Mouse (Mus musculus) midbrain, postnatal 0 days (tissue): ENCODE results near the gene Nploc4. TPM values are rescaled to one million over a fixed set of nuclear protein-coding genes. Genes with fewer than 3 reads are reported as not detected.

ENCODE experiments used
- ATAC-seq: fragments of 200-750 bp; cut with Nextera tagmentation; 2 replicates; pipeline ENCODE4 v1.8.0; 2017; ENCODE audit warnings: moderate number of reproducible peaks, mild to moderate bottlenecking, moderate TSS enrichment, moderate library complexity; ENCODE audit not compliant: low FRiP score
- DNase-seq: peaks from one replicate; pipeline ENCODE4 v3.0.0-alpha.2; 2015; ENCODE audit warnings: low spot score
- H3K27ac ChIP-seq: fragments of 300-500 bp; sonication (generic); 2 replicates; pipeline ENCODE4 v1.5.1; 2014; ENCODE audit warnings: low read depth, mild to moderate bottlenecking, low read length, mixed read lengths
- H3K27me3 ChIP-seq: fragments of 300-500 bp; sonication (generic); 2 replicates; pipeline ENCODE4 v1.6.1; 2014; ENCODE audit warnings: low read length, control low read depth, mixed read lengths; ENCODE audit not compliant: insufficient read depth
- H3K36me3 ChIP-seq: fragments of 300-500 bp; sonication (generic); 2 replicates; pipeline ENCODE4 v1.6.1; 2014; ENCODE audit warnings: low read length, control low read depth, mixed read lengths; ENCODE audit not compliant: insufficient read depth
- H3K4me1 ChIP-seq: fragments of 300-500 bp; sonication (generic); 2 replicates; pipeline ENCODE4 v1.6.1; 2014; ENCODE audit warnings: mild to moderate bottlenecking, control low read depth, antibody characterized with exemption, low read length, mixed read lengths; ENCODE audit not compliant: insufficient read depth
- H3K4me2 ChIP-seq: fragments of 300-500 bp; sonication (generic); 2 replicates; pipeline ENCODE4 v1.6.1; 2014; ENCODE audit warnings: low read depth, mild to moderate bottlenecking, low read length, mixed read lengths; ENCODE audit not compliant: poor library complexity, severe bottlenecking
- H3K4me3 ChIP-seq: fragments of 300-500 bp; sonication (generic); 2 replicates; pipeline ENCODE4 v1.5.1; 2014; ENCODE audit warnings: low read depth, mild to moderate bottlenecking, low read length, moderate library complexity
- H3K9ac ChIP-seq: fragments of 300-500 bp; sonication (generic); replicated peaks from 2 replicates; pipeline ENCODE4 v1.6.1; 2014; ENCODE audit warnings: mild to moderate bottlenecking, low read length, moderate library complexity, mixed read lengths; ENCODE audit not compliant: poor library complexity, severe bottlenecking
- H3K9me3 ChIP-seq: fragments of 300-500 bp; sonication (generic); 2 replicates; pipeline ENCODE4 v1.6.1; 2016; ENCODE audit warnings: low read length, control low read depth
- CTCF ChIP-seq: IDR thresholded peaks from 2 replicates; pipeline ENCODE4 v1.5.1; 2016; ENCODE audit warnings: antibody characterized with exemption, mild to moderate bottlenecking
- WGBS: fragments of 180-500 bp; shearing (Covaris S2); extraction: QIAGEN DNeasy Blood & Tissue Kit; methylation state at CpG from one replicate; pipeline ENCODE4 v1.1.7; 2014; 5-methylcytosine and 5-hydroxymethylcytosine counted together
- polyA plus RNA-seq: library from polyadenylated mRNA; unstranded; fragments of >200 nt; fragmentation: Nextera tagmentation; extraction: Ambion mirVana; gene quantifications from 2 replicates; pipeline ENCODE4 v1.2.1, GENCODE M21; 2015
- total RNA-seq: library from RNA; depleted of rRNA; stranded (reverse); fragments of >200 nt; gene quantifications from 2 replicates; pipeline ENCODE4 v1.2.3, GENCODE M21; 2014

Gene Nploc4
- total and polyA plus RNA-seq, 2 experiments from 2014 or later, result 27.1 to 64.4 TPM

- no peak overlapping the region for H3K9ac ChIP-seq
- no peak overlapping the region for H3K27ac ChIP-seq
- no peak overlapping the region for H3K4me3 ChIP-seq
- 96% methylated on average over 2 of the region's 2 CpGs for WGBS
- no peaks in the 10 kb centered on the region for H3K9me3 ChIP-seq
- H3K27me3 ChIP-seq, result no peaks in the 10 kb centered on the region
- no peaks in the 10 kb centered on the region for H3K4me1 ChIP-seq
- TF ChIP-seq CTCF, result no peak
- DNase-seq (no peak), ATAC-seq (no peak)
- H3K36me3 ChIP-seq, result peaks cover 60% of the 10 kb centered on the region
- H3K4me2 ChIP-seq, result no peak overlapping the region
Measured at GRCm38 (mm10) chr11:120399319-120399718, 38.2 kb downstream of the Nploc4 start.

GRCm38 (mm10) chr11:120397602-120398001, 39.9 kb downstream of the Nploc4 start:
- peaks cover 60% of the 10 kb centered on the region for H3K36me3 ChIP-seq
- H3K9me3 ChIP-seq, result no peaks in the 10 kb centered on the region
- TF ChIP-seq CTCF, result no peak
- H3K4me2 ChIP-seq, result no peak overlapping the region
- no peaks in the 10 kb centered on the region for H3K27me3 ChIP-seq
- ATAC-seq, result no peak
- 91% methylated on average over 2 of the region's 2 CpGs for WGBS
- DNase-seq, result no peak
- no peak overlapping the region for H3K27ac ChIP-seq
- H3K9ac ChIP-seq, result no peak overlapping the region
- no peaks in the 10 kb centered on the region for H3K4me1 ChIP-seq
- H3K4me3 ChIP-seq, result no peak overlapping the region

- ATAC-seq (no peak), DNase-seq (no peak)
- Histone ChIP-seq H3K9ac (no peak overlapping the region), H3K4me3 (no peak overlapping the region), H3K9me3 (no peaks in the 10 kb centered on the region), H3K36me3 (peaks cover 55% of the 10 kb centered on the region), H3K27ac (no peak overlapping the region), H3K4me1 (no peaks in the 10 kb centered on the region), H3K27me3 (no peaks in the 10 kb centered on the region), H3K4me2 (no peak overlapping the region)
- TF ChIP-seq CTCF, result no peak
- WGBS, result 87% methylated on average over 4 of the region's 4 CpGs
Measured at GRCm38 (mm10) chr11:120395661-120396060, 41.8 kb downstream of the Nploc4 start.

- H3K36me3 ChIP-seq, result peaks cover 59% of the 10 kb centered on the region
- 88% methylated on average over 9 of the region's 9 CpGs for WGBS
- no peak for TF ChIP-seq CTCF
Measured at GRCm38 (mm10) chr11:120388580-120388979, 48.9 kb downstream of the Nploc4 start.

GRCm38 (mm10) chr11:120387157-120387556, 50.4 kb downstream of the Nploc4 start:
- H3K4me2 ChIP-seq, result no peak overlapping the region
- H3K9me3 ChIP-seq, result no peaks in the 10 kb centered on the region
- no peak for ATAC-seq
- no peaks in the 10 kb centered on the region for H3K27me3 ChIP-seq
- H3K36me3 ChIP-seq, result peaks cover 64% of the 10 kb centered on the region
- no peak overlapping the region for H3K9ac ChIP-seq
- H3K27ac ChIP-seq, result no peak overlapping the region
- no peaks in the 10 kb centered on the region for H3K4me1 ChIP-seq
- no peak overlapping the region for H3K4me3 ChIP-seq
- WGBS, result 66% methylated on average over 2 of the region's 2 CpGs
- no peak for DNase-seq
- no peak for TF ChIP-seq CTCF

More at GRCm38 (mm10) chr11:120388580-120388979, 48.9 kb downstream of the Nploc4 start:
- Histone ChIP-seq H3K9ac (no peak overlapping the region), H3K4me3 (no peak overlapping the region), H3K27me3 (no peaks in the 10 kb centered on the region), H3K27ac (no peak overlapping the region), H3K4me2 (no peak overlapping the region), H3K4me1 (no peaks in the 10 kb centered on the region), H3K9me3 (no peaks in the 10 kb centered on the region)
- DNase-seq (no peak), ATAC-seq (no peak)

- H3K36me3 ChIP-seq, result peaks cover 67% of the 10 kb centered on the region
- H3K9me3 ChIP-seq, result no peaks in the 10 kb centered on the region
- no peak overlapping the region for H3K9ac ChIP-seq
- H3K4me2 ChIP-seq, result no peak overlapping the region
- no peak overlapping the region for H3K4me3 ChIP-seq
- no peak overlapping the region for H3K27ac ChIP-seq
- ATAC-seq (no peak), DNase-seq (no peak)
- no peaks in the 10 kb centered on the region for H3K27me3 ChIP-seq
- no peak for TF ChIP-seq CTCF
- H3K4me1 ChIP-seq, result no peaks in the 10 kb centered on the region
- 93% methylated on average over 6 of the region's 6 CpGs for WGBS
Measured at GRCm38 (mm10) chr11:120386632-120387031, 50.9 kb downstream of the Nploc4 start.
